Mouse (Mus musculus): ENCODE measurements around the gene 2610301B20Rik.

GRCm38 (mm10) chr4:10872231-10872630, 2.1 kb upstream of the 2610301B20Rik start:
- TF ChIP-seq GATA1 (IDR thresholded peaks at IDR 0.05; ENCODE audit: borderline replicate concordance, low read length) (no peak), FLI1 (IDR thresholded peaks at IDR 0.05; ENCODE audit: low read length) (no peak)
